Mouse (Mus musculus) layer of hippocampus, adult 18-20 months (tissue): ENCODE data around the gene Pnliprp1. TPM values are rescaled to one million over a fixed set of nuclear protein-coding genes. Genes with fewer than 3 reads are reported as not detected.

Source experiments
- DNase-seq, 2 experiments: peaks; one replicate each; pipeline ENCODE4 v3.0.0; 2022; ENCODE audit warnings: low spot score in 2 of 2
- total RNA-seq, 2 experiments: library from RNA; stranded (reverse); gene quantifications; 2 replicates each; pipeline ENCODE4 v1.2.3; 2021

The Pnliprp1 gene
- total RNA-seq, 2 experiments from 2014 or later = not detected

- no peak for DNase-seq
These were observed 47.8 kb downstream of the Pnliprp1 start for GRCm38 (mm10) chr19:58776461-58776860.

GRCm38 (mm10) chr19:58781566-58781965 lies 52.9 kb downstream of the Pnliprp1 start:
- DNase-seq = no peak

- peak in 1 of 2 experiments; percentile 71 for DNase-seq
These were observed 55.3 kb downstream of the Pnliprp1 start for GRCm38 (mm10) chr19:58783938-58784337.

- DNase-seq = peak in 1 of 2 experiments; percentile 41
These were observed 60.5 kb downstream of the Pnliprp1 start for GRCm38 (mm10) chr19:58789194-58789593.

Other genes starting within 250 kb of the Pnliprp1 start
- not detected for gene Ccdc172, start 216.9 kb upstream of the Pnliprp1 start, total RNA-seq
- gene Pnlip, start 76.4 kb upstream of the Pnliprp1 start, total RNA-seq = 1 to 10 TPM; 1.4 to 1.9 TPM
- gene Pnliprp2, start 30.8 kb downstream of the Pnliprp1 start, total RNA-seq = under 1 TPM; 0.20 to 0.27 TPM
- under 1 TPM in 1 of 2 experiments, not detected in 1; 0.67 TPM for gene 1700019N19Rik, start 65.6 kb downstream of the Pnliprp1 start, total RNA-seq
- gene Eno4, start 214.5 kb downstream of the Pnliprp1 start, total RNA-seq = 1 to 10 TPM; 1.3 to 1.5 TPM
- gene Hspa12a, start 214.8 kb downstream of the Pnliprp1 start, total RNA-seq = 100 to 1,000 TPM; 238 to 250 TPM